Mouse (Mus musculus) cerebellum, postnatal 25 days (tissue): ENCODE measurements around the gene Cacnb1.

Source experiments
- DNase-seq, 2 experiments: peaks; one replicate each; pipeline ENCODE4 v3.0.0; 2021; ENCODE audit warnings: mixed read lengths in 2 of 2

Cacnb1 gene

GRCm38 (mm10) chr11:98022555-98023371, at the start of gene Cacnb1:
Gene Cacnb1 (minus strand): TSS chr11:98023034.
- DNase-seq = peak; percentile 77 to 85

- no peak for DNase-seq
Observed at GRCm38 (mm10) chr11:98067255-98067654, 44.4 kb upstream of the Cacnb1 start.

GRCm38 (mm10) chr11:98066201-98066600, 43.4 kb upstream of the Cacnb1 start:
- DNase-seq = no peak

DNA sequence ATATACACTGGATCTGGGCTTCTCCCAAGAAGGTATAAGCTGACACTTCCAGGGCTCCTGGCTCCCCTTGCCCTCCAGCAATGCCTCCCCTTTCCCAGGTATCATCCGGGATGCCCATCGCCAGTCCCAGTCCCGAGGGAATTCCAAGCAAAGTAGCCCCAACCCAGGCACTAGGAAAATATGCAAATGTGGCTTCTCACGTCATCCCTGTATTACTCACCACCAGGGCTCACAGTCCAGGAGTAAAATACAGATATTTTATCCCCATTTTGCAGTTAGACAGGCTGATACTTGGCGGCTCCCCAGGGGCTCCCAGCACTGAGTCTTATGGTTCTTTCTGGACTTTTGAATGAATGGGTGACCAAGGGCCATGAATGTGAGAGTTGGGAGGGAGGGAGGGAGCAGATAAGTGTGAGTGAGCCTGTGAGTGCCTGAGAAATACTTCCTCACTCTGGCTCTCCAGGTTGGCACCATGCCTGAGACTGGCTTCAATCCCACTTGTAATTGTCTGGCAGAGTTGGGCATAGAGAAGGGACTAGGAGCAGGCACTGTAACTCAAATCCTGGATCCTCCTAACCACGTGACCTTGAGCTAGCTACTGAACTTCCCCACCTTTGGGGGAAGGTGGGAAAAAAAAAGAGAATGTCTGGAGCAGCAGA, 39.2 kb upstream of the Cacnb1 start:
- peak; percentile 59 to 78 for DNase-seq

- no peak for DNase-seq
Observed at GRCm38 (mm10) chr11:98061441-98061840, 38.6 kb upstream of the Cacnb1 start.

- no peak for DNase-seq
Observed at GRCm38 (mm10) chr11:98060104-98060692, 37.4 kb upstream of the Cacnb1 start.

DNA sequence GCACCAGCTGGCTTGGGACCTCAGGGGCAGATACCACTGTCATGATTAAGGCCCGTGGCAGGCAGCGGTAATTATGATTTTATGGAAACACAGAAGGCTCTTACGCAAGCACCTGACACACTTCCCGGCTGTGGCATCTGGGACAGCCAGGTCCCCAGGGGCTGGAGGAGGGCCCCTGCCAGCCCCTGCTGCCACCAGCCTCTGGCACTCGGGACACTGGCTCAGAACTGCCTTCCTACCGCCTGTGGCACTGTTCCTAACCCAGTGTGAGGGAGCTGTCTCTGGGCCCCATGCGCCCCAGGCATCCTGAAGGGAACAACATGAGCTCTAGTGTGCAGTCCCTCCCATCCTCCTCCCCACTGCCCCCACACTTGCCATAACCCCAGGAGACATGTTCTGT, 36.8 kb upstream of the Cacnb1 start:
- DNase-seq = no peak

GRCm38 (mm10) chr11:98057998-98058397, 35.2 kb upstream of the Cacnb1 start:
- DNase-seq = peak; percentile 45 to 56

DNA sequence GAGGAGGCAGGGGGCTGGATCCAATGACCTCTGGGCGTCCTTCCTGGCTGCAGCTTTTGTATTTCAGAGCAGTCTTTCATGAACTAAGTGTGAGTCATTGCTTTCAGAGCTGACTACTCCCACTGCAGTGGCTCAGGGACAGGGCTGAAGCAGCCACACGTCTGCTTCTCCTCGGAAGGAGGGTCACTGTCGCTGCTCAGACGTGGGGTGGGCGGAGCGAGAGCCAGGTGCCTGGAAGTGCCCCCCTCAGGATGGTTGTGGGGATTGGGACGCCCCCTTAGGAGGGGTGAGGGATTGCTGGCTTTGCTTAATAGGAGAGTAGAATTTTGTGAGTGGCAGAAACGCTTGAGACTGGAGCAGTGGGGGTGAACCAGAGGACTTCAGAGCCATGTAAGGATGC, 34.6 kb upstream of the Cacnb1 start:
- DNase-seq = no peak

- peak; percentile 66 to 79 for DNase-seq
Observed at GRCm38 (mm10) chr11:98052989-98053834, 30.4 kb upstream of the Cacnb1 start, which contains the start of gene Stac2. Gene Stac2 (minus strand): TSS chr11:98053462.

DNA sequence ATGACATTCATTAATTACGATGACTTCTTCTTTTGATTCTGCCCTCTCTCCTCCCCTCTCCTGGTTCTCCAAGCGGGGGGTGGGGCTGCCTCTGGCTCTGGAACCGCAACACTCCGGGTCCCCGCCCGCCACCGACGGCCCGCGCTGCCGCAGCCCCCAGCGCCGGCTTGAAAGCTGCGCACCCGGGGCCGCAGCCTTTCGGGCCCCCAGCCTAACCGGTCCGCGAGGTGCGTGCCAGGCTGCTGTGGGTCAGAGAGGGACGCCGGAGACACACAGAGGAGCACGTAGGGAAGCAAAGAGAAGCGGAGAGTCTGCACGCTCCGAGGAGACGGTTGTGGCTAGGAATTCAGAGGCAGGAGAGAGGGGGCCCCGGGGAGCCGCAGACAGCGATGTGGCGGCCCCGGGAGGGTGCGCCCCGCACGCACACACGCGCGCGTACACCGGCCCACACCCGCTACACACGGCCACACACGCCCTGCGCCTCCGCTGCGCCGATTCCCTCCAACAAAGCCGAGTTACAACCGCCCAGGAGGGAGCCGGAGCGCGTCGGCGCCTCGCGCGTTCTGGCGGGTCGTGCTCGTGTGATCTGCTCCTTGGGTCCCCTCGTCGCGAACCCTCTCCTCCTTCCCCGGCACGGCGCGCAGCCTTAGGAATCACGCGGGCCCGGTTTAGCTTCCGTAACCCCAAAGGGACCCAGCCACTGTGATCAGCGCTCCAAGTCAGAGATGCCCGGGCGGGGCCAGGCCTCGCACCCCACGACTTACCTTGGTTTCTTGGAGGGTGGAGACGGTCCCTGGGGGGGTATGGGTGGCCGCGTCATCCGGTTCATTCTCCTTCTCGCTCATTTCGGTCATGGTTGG, 29.5 kb upstream of the Cacnb1 start:
- DNase-seq = peak; percentile 40 to 48

GRCm38 (mm10) chr11:98051611-98052128, 28.8 kb upstream of the Cacnb1 start:
- no peak for DNase-seq

DNA sequence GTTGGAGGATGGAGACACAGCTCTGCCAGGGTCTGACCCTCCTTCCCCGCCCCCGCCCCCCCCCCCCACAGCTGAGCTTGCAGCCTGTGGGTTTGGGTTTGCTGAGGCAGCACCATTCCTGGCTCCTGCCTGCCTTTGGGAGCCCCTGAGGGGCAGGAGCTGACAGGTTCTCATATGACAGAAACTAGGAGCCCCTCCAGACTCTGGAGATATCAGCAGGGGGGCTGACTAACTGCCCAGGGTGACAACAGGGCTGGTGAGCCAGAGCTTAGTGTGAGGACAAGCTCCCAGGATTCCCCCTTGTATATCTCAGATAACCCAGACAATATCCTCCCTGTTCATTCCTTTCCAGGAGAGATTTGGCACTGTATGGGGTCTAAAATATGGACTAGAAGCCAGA, 28.1 kb upstream of the Cacnb1 start:
- DNase-seq = no peak

DNA sequence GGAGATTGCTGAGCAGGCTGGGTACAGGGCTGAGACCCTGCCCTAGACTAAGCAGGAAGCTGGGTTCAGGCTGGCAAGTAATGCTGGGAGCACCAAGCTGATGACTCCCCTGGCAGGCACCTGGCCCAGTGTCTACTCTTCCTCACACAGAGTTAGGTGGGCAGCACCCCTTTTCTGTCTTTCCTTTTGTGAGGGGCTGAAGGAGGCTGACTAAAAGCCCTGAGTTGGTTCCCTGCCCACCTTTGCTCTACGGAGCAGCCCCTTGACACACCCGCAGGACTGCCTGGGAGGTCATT, 27.6 kb upstream of the Cacnb1 start:
- no peak for DNase-seq

DNA sequence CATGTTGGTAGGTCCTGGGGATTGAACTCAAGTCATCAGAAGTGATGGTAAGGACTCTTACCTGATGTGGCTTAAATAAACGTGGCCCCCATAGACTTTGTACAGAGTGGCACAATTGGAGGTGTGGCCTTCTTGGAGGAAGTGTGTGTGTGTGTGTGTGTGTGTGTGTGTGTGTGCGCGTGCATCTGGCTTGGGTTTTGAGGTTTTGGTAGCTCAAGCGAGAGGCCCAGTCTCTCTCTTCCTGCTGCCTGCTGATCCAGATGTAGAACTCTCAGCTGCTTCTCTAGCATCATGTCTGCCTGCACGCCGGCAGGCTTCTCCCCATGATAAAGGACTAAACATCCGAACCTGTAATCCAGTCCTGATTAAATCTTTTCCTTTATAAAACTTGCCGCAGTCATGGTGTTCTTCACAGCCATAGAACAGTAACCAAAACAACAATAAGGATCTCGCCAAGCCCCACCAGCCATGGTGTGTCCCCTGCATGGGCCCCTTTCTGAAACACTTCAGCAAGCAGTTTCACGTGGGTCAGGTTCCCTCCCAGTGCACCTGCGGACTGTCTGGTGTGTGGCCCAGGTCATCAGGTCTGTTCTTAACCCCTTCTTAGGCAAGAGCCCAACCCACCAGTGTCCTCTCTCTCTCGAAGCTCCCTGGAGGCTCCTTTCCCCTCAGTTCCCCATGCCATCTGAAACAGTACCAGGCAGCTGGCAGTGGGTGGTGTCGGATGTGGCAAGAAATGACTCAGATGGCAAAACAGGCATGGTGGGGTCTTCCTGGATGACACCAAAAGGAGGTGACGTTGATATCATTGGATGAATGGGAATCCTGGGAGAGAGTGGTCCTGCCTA, 27.1 kb upstream of the Cacnb1 start:
- no peak for DNase-seq

DNA sequence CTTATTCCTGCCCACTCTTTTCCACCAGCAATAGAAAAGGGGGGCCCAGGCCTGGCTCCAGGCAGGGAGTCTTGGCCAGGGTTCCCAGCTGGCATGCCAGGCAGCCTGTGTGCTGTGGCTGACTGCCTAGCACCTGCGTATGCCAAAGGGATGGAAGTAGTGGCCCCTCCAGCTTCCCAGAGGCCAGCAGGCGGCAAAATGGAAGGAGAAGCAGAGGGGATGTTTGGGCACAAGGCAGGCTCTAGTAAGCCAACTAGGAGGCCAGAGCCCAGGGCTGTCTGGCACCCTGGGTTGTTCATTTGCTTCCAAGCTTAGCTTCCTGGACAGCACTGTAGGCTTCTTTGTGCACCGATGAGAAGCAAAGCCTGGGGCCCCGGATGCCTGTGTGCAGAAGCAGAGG, 24.9 kb upstream of the Cacnb1 start:
- peak; percentile 84 to 87 for DNase-seq

DNA sequence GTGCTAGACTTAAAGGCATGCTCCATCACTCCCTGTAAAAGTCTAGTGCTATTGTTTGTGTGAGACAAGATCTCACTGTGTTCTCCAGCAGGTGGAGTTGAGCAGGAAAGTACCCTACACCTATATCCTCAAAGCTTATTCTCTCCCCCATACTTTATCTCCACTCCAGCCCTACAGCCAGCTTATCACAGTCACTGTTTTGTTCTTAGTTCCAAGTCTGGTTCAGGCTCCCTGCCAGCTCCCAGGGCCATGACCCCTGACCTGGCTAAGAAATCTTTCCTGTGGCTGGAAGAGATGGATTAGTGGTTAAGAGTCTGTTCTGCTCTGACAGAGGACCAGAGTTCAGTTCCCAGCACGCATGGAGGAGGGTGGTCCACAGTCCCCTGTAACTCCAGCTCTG, 23.6 kb upstream of the Cacnb1 start:
- no peak for DNase-seq

DNA sequence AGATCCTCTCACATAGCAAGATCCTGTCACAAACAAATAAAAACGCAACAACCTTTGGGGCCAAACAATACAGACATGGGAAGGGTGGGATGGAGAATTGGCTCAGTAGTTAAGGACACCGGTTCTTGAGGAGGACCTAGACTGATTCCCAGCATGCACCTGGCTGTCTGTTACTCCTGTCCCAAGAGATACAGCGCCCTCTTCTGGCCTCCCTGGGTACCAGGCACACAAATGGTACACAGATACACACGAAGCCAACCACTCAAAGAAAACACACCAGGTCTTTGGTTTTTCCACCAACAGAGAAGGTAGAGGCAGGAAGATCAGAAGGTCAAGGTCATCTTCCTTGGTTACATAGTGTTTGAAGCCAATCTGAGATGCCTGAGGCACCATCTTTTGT, 22.8 kb upstream of the Cacnb1 start:
- no peak for DNase-seq

DNA sequence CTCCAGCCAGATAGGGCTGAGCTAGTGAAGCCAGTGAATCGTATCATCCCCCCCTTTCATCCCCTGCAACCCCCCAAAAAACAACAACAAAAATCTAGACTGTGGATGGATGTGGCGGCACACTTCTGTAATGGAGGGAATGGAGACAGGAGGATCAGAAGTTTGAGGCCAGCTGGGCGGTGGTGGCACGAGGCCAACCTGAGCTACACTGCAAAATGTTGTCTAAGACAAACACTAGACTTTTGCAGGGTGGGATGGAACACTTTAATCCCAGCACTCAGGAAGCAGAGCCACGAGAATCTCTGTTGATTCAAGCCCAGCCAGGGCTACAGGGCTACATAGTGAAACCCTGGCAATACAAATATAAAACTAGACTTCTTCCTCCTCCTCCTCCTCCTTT, 21.2 kb upstream of the Cacnb1 start:
- DNase-seq = peak; percentile 46 to 65

GRCm38 (mm10) chr11:98042741-98043140, 19.9 kb upstream of the Cacnb1 start:
- no peak for DNase-seq

- DNase-seq = no peak
Observed at GRCm38 (mm10) chr11:98040975-98041374, 18.1 kb upstream of the Cacnb1 start.
